Mouse (Mus musculus): ENCODE data around the gene Rmdn3. TPM values are rescaled to one million over a fixed set of nuclear protein-coding genes. Genes with fewer than 3 reads are reported as not detected.

The Rmdn3 gene
- polyA plus RNA-seq, 1 experiment from 2014 or later, result 54.2 TPM

GRCm38 (mm10) chr2:119136346-119136898, 20.4 kb downstream of the Rmdn3 start:
- WGBS, result 91% methylated on average over 5 of the region's 5 CpGs
- H3K4me1 ChIP-seq, result no peaks in the 10 kb centered on the region
- H3K36me3 ChIP-seq, result peaks cover 64% of the 10 kb centered on the region
- ATAC-seq (replicated peaks), result no peak
- no peaks in the 10 kb centered on the region for H3K9me3 ChIP-seq
- H3K4me3 ChIP-seq, result no peak overlapping the region
- H3K9ac ChIP-seq (replicated peaks), result no peak overlapping the region
- H3K27ac ChIP-seq (replicated peaks), result no peak overlapping the region
- H3K27me3 ChIP-seq, result no peaks in the 10 kb centered on the region
- no peak overlapping the region for H3K4me2 ChIP-seq (replicated peaks)

GRCm38 (mm10) chr2:119113121-119113925, 43.5 kb downstream of the Rmdn3 start:
- Histone ChIP-seq H3K9me3 (no peaks in the 10 kb centered on the region), H3K9ac (replicated peaks) (peak overlapping the region; percentile 56), H3K36me3 (no peaks in the 10 kb centered on the region), H3K27ac (replicated peaks) (no peak overlapping the region), H3K4me2 (replicated peaks) (peak overlapping the region; percentile 90), H3K4me3 (peak overlapping the region; percentile 64), H3K27me3 (no peaks in the 10 kb centered on the region), H3K4me1 (peaks cover 13% of the 10 kb centered on the region)
- 12% methylated on average over 20 of the region's 20 CpGs for WGBS
- no peak; the same call in 1 of the 2 replicates for ATAC-seq (replicated peaks)

- Histone ChIP-seq H3K27me3 (no peaks in the 10 kb centered on the region), H3K9ac (replicated peaks) (peak within 1 kb of the TSS; percentile 56), H3K27ac (replicated peaks) (peak within 1 kb of the TSS; percentile 85), H3K4me1 (peaks cover 13% of the 10 kb centered on the region), H3K4me3 (peak within 1 kb of the TSS; percentile 64), H3K9me3 (no peaks in the 10 kb centered on the region), H3K36me3 (no peaks in the 10 kb centered on the region), H3K4me2 (replicated peaks) (peak within 1 kb of the TSS; percentile 90)
- WGBS, result under 1% methylated on average over 51 of the region's 51 CpGs
- ATAC-seq (replicated peaks), result peak; percentile 95
These were observed 44.3 kb downstream of the Rmdn3 start, which contains the start of gene Rad51 for GRCm38 (mm10) chr2:119112438-119113112. TSS of gene Rad51 (plus strand) at chr2:119112793.

- Histone ChIP-seq H3K27ac (replicated peaks) (no peak overlapping the region), H3K9me3 (no peaks in the 10 kb centered on the region), H3K4me1 (peaks cover 13% of the 10 kb centered on the region), H3K4me3 (no peak overlapping the region), H3K36me3 (no peaks in the 10 kb centered on the region), H3K4me2 (replicated peaks) (no peak overlapping the region), H3K9ac (replicated peaks) (no peak overlapping the region), H3K27me3 (no peaks in the 10 kb centered on the region)
- no peak for ATAC-seq (replicated peaks)
- 89% methylated on average over 3 of the region's 3 CpGs for WGBS
These were observed 45.8 kb downstream of the Rmdn3 start for GRCm38 (mm10) chr2:119111060-119111459.

- H3K27me3 ChIP-seq, result no peaks in the 10 kb centered on the region
- no peaks in the 10 kb centered on the region for H3K9me3 ChIP-seq
- no peak overlapping the region for H3K4me2 ChIP-seq (replicated peaks)
- H3K9ac ChIP-seq (replicated peaks), result no peak overlapping the region
- no peak for ATAC-seq (replicated peaks)
- H3K4me3 ChIP-seq, result no peak overlapping the region
- H3K36me3 ChIP-seq, result 0 out of 2 replicates have a peak, but pooled peaks cover 3% of the 10 kb centered on the region
- H3K27ac ChIP-seq (replicated peaks), result no peak overlapping the region
- WGBS, result 65% methylated on average over 4 of the region's 4 CpGs
- H3K4me1 ChIP-seq, result peaks cover 12% of the 10 kb centered on the region
These were observed 48.3 kb downstream of the Rmdn3 start for GRCm38 (mm10) chr2:119108554-119108953.

- no peak for ATAC-seq (replicated peaks)
- Histone ChIP-seq H3K9me3 (no peaks in the 10 kb centered on the region), H3K27me3 (no peaks in the 10 kb centered on the region), H3K36me3 (0 out of 2 replicates have a peak, but pooled peaks cover 3% of the 10 kb centered on the region), H3K9ac (replicated peaks) (no peak overlapping the region), H3K4me2 (replicated peaks) (no peak overlapping the region), H3K4me1 (peaks cover 2% of the 10 kb centered on the region), H3K4me3 (no peak overlapping the region), H3K27ac (replicated peaks) (no peak overlapping the region)
- WGBS, result 84% methylated on average over 5 of the region's 5 CpGs
These were observed 50.3 kb downstream of the Rmdn3 start for GRCm38 (mm10) chr2:119106583-119106982.

GRCm38 (mm10) chr2:119101552-119101951, 55.3 kb downstream of the Rmdn3 start:
- no peaks in the 10 kb centered on the region for H3K27me3 ChIP-seq
- no peaks in the 10 kb centered on the region for H3K9me3 ChIP-seq
- 0 out of 2 replicates have a peak, but pooled peaks cover 3% of the 10 kb centered on the region for H3K36me3 ChIP-seq
- H3K4me3 ChIP-seq, result no peak overlapping the region
- no peaks in the 10 kb centered on the region for H3K4me1 ChIP-seq
- ATAC-seq (replicated peaks), result no peak
- no peak overlapping the region for H3K9ac ChIP-seq (replicated peaks)
- H3K27ac ChIP-seq (replicated peaks), result no peak overlapping the region
- no peak overlapping the region for H3K4me2 ChIP-seq (replicated peaks)

Other genes with a start within 250 kb of the Rmdn3 start
- gene Chst14, start 230.5 kb downstream of the Rmdn3 start, polyA plus RNA-seq (2015; fragmentation: Nextera tagmentation; extraction: Ambion mirVana), result 6.0 and 6.6 TPM in 2 replicates
- gene Ccdc32, start 127.6 kb downstream of the Rmdn3 start, polyA plus RNA-seq (2015; fragmentation: Nextera tagmentation; extraction: Ambion mirVana), result 38.3 and 43.3 TPM in 2 replicates
- gene Rpusd2, start 122.2 kb downstream of the Rmdn3 start, polyA plus RNA-seq (2015; fragmentation: Nextera tagmentation; extraction: Ambion mirVana), result 4.6 and 5.4 TPM in 2 replicates
- 29.3 and 33.4 TPM in 2 replicates for gene Knl1, start 109.9 kb downstream of the Rmdn3 start, polyA plus RNA-seq (2015; fragmentation: Nextera tagmentation; extraction: Ambion mirVana)
- 18.7 and 24.0 TPM in 2 replicates for gene Rad51, start 44.2 kb downstream of the Rmdn3 start, polyA plus RNA-seq (2015; fragmentation: Nextera tagmentation; extraction: Ambion mirVana)
- 0.93 and 2.0 TPM in 2 replicates for gene Gchfr, start 10.7 kb upstream of the Rmdn3 start, polyA plus RNA-seq (2015; fragmentation: Nextera tagmentation; extraction: Ambion mirVana)
- 0.83 and 0.90 TPM in 2 replicates for gene Gm14137, start 17.5 kb upstream of the Rmdn3 start, polyA plus RNA-seq (2015; fragmentation: Nextera tagmentation; extraction: Ambion mirVana)
- 64.7 and 66.6 TPM in 2 replicates for gene Zfyve19, start 51.6 kb upstream of the Rmdn3 start, polyA plus RNA-seq (2015; fragmentation: Nextera tagmentation; extraction: Ambion mirVana)
- gene Dnajc17, start 51.8 kb upstream of the Rmdn3 start, polyA plus RNA-seq (2015; fragmentation: Nextera tagmentation; extraction: Ambion mirVana), result 26.7 and 30.9 TPM in 2 replicates
- gene Ppp1r14d, start 72.9 kb upstream of the Rmdn3 start, polyA plus RNA-seq (2015; fragmentation: Nextera tagmentation; extraction: Ambion mirVana), result not detected in 2 replicates
- 0.31 and 0.56 TPM in 2 replicates for gene Spint1, start 80.3 kb upstream of the Rmdn3 start, polyA plus RNA-seq (2015; fragmentation: Nextera tagmentation; extraction: Ambion mirVana)
- 19.6 and 24.0 TPM in 2 replicates for gene Rhov, start 114.2 kb upstream of the Rmdn3 start, polyA plus RNA-seq (2015; fragmentation: Nextera tagmentation; extraction: Ambion mirVana)
- gene Vps18, start 131.7 kb upstream of the Rmdn3 start, polyA plus RNA-seq (2015; fragmentation: Nextera tagmentation; extraction: Ambion mirVana), result 30.2 and 31.1 TPM in 2 replicates
- gene Dll4, start 168.8 kb upstream of the Rmdn3 start, polyA plus RNA-seq (2015; fragmentation: Nextera tagmentation; extraction: Ambion mirVana), result 4.0 and 4.1 TPM in 2 replicates
- gene Chac1, start 194.2 kb upstream of the Rmdn3 start, polyA plus RNA-seq (2015; fragmentation: Nextera tagmentation; extraction: Ambion mirVana), result 5.5 and 5.8 TPM in 2 replicates

Measured in forebrain, embryonic 15.5 days (tissue).